Mouse (Mus musculus): ENCODE results near the gene Mgat5.

- no peak for TF ChIP-seq HCFC1 (IDR thresholded peaks at IDR 0.05; ENCODE audit: borderline replicate concordance, insufficient read depth, low read length)
- TF ChIP-seq MAFK (IDR thresholded peaks at IDR 0.05; ENCODE audit: insufficient read depth, low read depth, low read length), result no peak
- TF ChIP-seq CHD2 (IDR thresholded peaks at IDR 0.05; ENCODE audit: low read depth, low read length), result no peak
- TF ChIP-seq ZC3H11A (IDR thresholded peaks at IDR 0.05; ENCODE audit: borderline replicate concordance, low read depth, low read length), result no peak
- TF ChIP-seq ZNF384 (IDR thresholded peaks at IDR 0.05; ENCODE audit: low read depth, low read length), result no peak
These were observed 8.6 kb downstream of the Mgat5 start for GRCm38 (mm10) chr1:127213434-127213833.
